ENCODE assay signal across 20 mouse cellular contexts in the genomic region with DNA sequence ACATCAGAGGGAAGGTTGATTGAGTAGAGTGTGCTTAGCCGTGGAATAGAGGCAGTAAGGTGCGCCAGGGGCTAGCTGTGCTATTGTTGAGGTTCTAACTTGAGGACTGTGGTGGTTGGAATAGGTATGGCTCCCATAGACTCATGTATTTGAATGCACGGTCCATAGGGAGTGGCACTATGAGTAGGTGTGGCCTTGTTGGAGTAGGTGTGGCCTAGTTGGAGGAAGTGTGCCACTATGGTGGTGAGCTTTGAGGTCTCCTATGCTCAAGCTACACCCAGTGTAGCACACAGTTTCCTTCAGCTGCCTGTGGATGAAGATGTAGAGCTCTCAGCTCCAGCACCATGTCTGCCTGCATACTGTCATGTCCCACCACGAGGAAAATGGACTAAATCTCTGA.
"Had no signal": no experiment of that assay in that cellular context is flagged by ENCODE, and none has a peak within 500 bp of the region (broad histone marks: within the 10 kb centered on the region; RNA-seq: fewer than 3 reads in every experiment).

No protein-coding gene starts in this region.

- H3K27me3 ChIP-seq: heart, embryonic 13.5 days; heart, embryonic 15.5 days; hindbrain, embryonic 12.5 days; intestine, embryonic 15.5 days; limb, embryonic 12.5 days had no signal

- ATAC-seq: intestine, embryonic 15.5 days; intestine, postnatal 0 days had no signal

- DNase-seq: gastrocnemius, adult 2 months; gastrocnemius, postnatal 10 days; gastrocnemius, postnatal 25 days; heart, adult 2 months; heart, postnatal 36 days; liver; liver, embryonic 13.5 days had no signal

- H3K36me3 ChIP-seq: heart, embryonic 13.5 days; heart, embryonic 15.5 days; hindbrain, embryonic 10.5 days; hindbrain, embryonic 12.5 days; intestine, embryonic 15.5 days; limb, embryonic 10.5 days; limb, embryonic 12.5 days; liver, embryonic 13.5 days had no signal

- H3K9me3 ChIP-seq: heart, embryonic 13.5 days; heart, embryonic 15.5 days; hindbrain, embryonic 12.5 days; intestine, embryonic 15.5 days; limb, embryonic 10.5 days; liver, embryonic 13.5 days had no signal

- H3K4me1 ChIP-seq: heart, embryonic 13.5 days; heart, embryonic 15.5 days; hindbrain, embryonic 10.5 days; hindbrain, embryonic 12.5 days; intestine, embryonic 15.5 days; limb, embryonic 10.5 days; limb, embryonic 12.5 days; liver, embryonic 13.5 days had no signal

- H3K4me2 ChIP-seq: heart, embryonic 11.5 days; heart, embryonic 13.5 days; heart, embryonic 15.5 days; hindbrain, embryonic 12.5 days; hindbrain, embryonic 14.5 days; intestine, embryonic 15.5 days; limb, embryonic 12.5 days; liver, embryonic 11.5 days; liver, embryonic 13.5 days had no signal

- H3K27ac ChIP-seq: gastrocnemius, adult 2 months; heart, adult 2 months; heart, embryonic 13.5 days; heart, embryonic 15.5 days; hindbrain, embryonic 10.5 days; hindbrain, embryonic 12.5 days; hindbrain, embryonic 14.5 days; intestine, embryonic 15.5 days; layer of hippocampus, adult 2 months; left cerebral cortex, adult 2 months; limb, embryonic 10.5 days; limb, embryonic 12.5 days; liver, embryonic 13.5 days had no signal

- H3K4me3 ChIP-seq: gastrocnemius, adult 2 months; heart, adult 2 months; heart, embryonic 13.5 days; heart, embryonic 15.5 days; hindbrain, embryonic 10.5 days; hindbrain, embryonic 12.5 days; intestine, embryonic 15.5 days; layer of hippocampus, adult 2 months; left cerebral cortex, adult 2 months; limb, embryonic 10.5 days; limb, embryonic 12.5 days; liver, embryonic 13.5 days had no signal

- H3K9ac ChIP-seq: heart, embryonic 13.5 days; heart, embryonic 15.5 days; hindbrain, embryonic 12.5 days; hindbrain, embryonic 14.5 days; intestine, embryonic 15.5 days; limb, embryonic 12.5 days; liver, embryonic 13.5 days had no signal
